Comparison of ENCODE assay signal across 1 mouse cellular context in genomic region chr11:17211258-17212140, GRCm38 (mm10).
TF ChIP-seq lines count a peak whose summit lies in the region.

Pno1 (minus strand) TSS chr11:17211568.

TF ChIP-seq in CH12.LX, 34 proteins besides CTCF, POLR2A, EP300 and RAD21 (continued from another document):
- peak; percentile 99 for TF ChIP-seq SIN3A (IDR thresholded peaks at IDR 0.05; ENCODE audit: low read length)
- peak; percentile 100 for TF ChIP-seq MXI1 (IDR thresholded peaks at IDR 0.05; ENCODE audit: low read depth, low read length)
- peak; percentile 96 for TF ChIP-seq NRF1 (IDR thresholded peaks at IDR 0.05; ENCODE audit: low read depth, low read length)
- TF ChIP-seq POLR2AphosphoS2 (IDR thresholded peaks at IDR 0.05; ENCODE audit: low read depth, low read length) = peak; percentile 74; the same call in 1 of the 2 replicates
- 0 out of 2 replicates have a peak, but pooled peaks have one; percentile 43 for TF ChIP-seq USF2 (conservative IDR thresholded peaks at IDR 0.05; ENCODE audit: low read depth, low read length)
- TF ChIP-seq ZMIZ1 (IDR thresholded peaks at IDR 0.05; ENCODE audit: low read depth, low read length) = peak; percentile 6; the same call in 1 of the 2 replicates
- 0 out of 2 replicates have a peak, but pooled peaks have one; percentile 41 for TF ChIP-seq CHD2 (IDR thresholded peaks at IDR 0.05; ENCODE audit: low read length)
- TF ChIP-seq ELF1 (IDR thresholded peaks at IDR 0.05; ENCODE audit: low read depth, low read length) = peak; percentile 99
- TF ChIP-seq USF1 (IDR thresholded peaks at IDR 0.05; ENCODE audit: low read depth, low read length) = peak; percentile 68
- no peak for TF ChIP-seq E2F4 (IDR thresholded peaks at IDR 0.05; ENCODE audit: insufficient replicate concordance, low read depth, low read length)
- no peak for TF ChIP-seq ZKSCAN1 (IDR thresholded peaks at IDR 0.05; ENCODE audit: borderline replicate concordance, low read depth, low read length)
